Mouse (Mus musculus): ENCODE measurements around the gene Triobp. TPM values are rescaled to one million over a fixed set of nuclear protein-coding genes. Genes with fewer than 3 reads are reported as not detected.
A peak's percentile ranks its signal among the peaks of the same experiment; 100 is the strongest.

Gene Triobp
- polyA plus RNA-seq, 1 experiment: 11.0 TPM

DNA sequence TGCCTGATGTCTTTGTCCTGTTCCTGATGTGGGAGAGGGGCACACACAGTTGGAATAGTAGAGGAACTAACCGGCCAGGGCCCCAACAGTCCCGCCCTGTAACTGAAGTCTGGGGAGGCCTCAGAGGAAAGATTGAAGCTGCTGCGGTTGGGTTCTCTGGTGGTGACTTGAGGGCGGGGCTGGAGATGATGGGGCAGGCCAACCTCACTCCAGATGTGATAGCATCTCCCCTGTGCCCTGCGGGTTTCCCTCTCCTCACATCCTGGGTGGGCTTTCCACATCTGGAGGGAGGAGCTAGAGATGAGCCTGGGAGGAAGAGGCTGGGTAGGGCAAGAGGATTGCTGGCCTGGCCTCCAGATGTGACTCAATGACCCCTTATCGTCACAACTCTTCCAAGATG is 23.9 kb upstream of the Triobp start:
- Histone ChIP-seq H3K4me1 (ENCODE audit: control insufficient read depth, insufficient read depth, low read length) (peaks cover 4% of the 10 kb centered on the region), H3K4me3 (ENCODE audit: insufficient read depth, low read length) (no peak overlapping the region), H3K27ac (ENCODE audit: insufficient read depth, low read length) (no peak overlapping the region)
- TF ChIP-seq CTCF (IDR thresholded peaks at IDR 0.05; ENCODE audit: extremely low read depth, insufficient read depth, low read length) (no peak), POLR2A (IDR thresholded peaks at IDR 0.05; ENCODE audit: extremely low read depth, insufficient read depth, low read length) (no peak)

DNA sequence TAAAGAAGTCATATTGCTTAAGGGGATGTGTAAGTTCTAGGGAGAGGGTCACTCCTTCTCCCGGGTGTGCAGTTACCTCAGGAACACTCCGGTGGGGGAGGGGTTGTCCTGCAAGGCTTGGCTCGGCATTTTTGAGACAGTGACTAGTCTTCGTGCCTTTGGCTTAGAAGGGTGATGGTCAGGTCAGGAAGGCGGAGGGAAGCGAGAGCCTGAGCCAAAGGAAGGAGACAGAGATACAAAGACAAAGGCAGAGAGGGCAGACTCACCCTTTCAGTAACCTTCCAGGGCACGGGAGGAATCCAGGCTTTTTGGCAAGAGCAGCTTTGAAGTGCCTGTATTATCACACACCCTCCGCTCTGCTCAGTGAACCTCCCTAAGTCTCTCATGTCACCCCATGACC is 22.4 kb upstream of the Triobp start:
- H3K4me3 ChIP-seq (ENCODE audit: insufficient read depth, low read length): no peak overlapping the region
- TF ChIP-seq POLR2A (IDR thresholded peaks at IDR 0.05; ENCODE audit: extremely low read depth, insufficient read depth, low read length): no peak
- TF ChIP-seq CTCF (IDR thresholded peaks at IDR 0.05; ENCODE audit: extremely low read depth, insufficient read depth, low read length): no peak
- no peak overlapping the region for H3K27ac ChIP-seq (ENCODE audit: insufficient read depth, low read length)
- H3K4me1 ChIP-seq (ENCODE audit: control insufficient read depth, insufficient read depth, low read length): peaks cover 4% of the 10 kb centered on the region

DNA sequence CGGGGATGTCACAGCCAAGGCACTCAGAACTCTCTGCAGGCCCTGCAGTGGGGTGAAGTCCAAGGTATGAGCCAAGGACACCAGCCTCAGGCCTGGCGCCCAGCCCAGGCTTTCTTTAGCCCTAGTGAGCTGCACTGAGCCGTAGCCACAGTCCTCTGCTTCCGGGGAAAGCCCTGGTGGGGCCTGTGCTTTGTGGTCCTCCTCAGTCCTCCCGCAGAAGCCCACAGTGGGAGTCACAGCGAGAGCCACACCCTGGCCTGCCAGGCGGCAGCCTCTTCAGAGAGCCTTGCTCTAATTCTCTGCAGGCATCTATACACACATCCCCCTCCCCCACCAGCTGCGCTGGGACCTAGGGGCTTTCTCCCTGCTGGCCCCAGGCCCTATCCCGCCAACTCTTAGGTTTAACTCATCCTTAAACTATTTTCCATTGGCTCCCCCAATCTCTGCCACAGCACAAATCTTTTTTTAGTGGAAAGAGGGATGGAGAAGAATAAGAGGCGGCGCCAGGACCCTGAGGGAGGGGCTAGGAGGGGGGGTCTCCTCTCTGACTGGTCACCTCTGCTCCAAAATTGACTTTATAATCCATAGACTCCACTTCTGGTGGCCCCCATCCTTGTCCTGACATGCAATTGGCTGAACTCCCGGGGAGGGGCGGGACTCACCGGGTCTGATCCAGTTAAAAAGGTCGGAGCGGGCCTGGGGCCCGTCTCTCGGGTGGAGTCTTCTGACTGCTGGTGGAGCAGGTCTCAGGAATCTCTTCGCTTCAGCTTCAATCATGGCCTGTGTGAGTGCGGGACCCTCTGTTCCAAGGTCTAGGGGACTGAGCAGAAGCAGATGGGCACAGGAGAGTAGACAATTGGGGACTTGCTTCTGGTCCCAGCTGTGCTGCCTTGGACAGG is 21.3 kb upstream of the Triobp start, which contains the start of gene Lgals1:
TSS of gene Lgals1 (plus strand) at position 705 of the 899 bp plus-strand sequence.
- Histone ChIP-seq H3K4me1 (ENCODE audit: control insufficient read depth, insufficient read depth, low read length) (peaks cover 4% of the 10 kb centered on the region), H3K27ac (ENCODE audit: insufficient read depth, low read length) (0 out of 2 replicates have a peak within 1 kb of the TSS, but pooled peaks have one; percentile 50), H3K4me3 (ENCODE audit: insufficient read depth, low read length) (peak within 1 kb of the TSS; percentile 21; the same call in 1 of the 2 replicates)
- TF ChIP-seq POLR2A (IDR thresholded peaks at IDR 0.05; ENCODE audit: extremely low read depth, insufficient read depth, low read length) (no peak), CTCF (IDR thresholded peaks at IDR 0.05; ENCODE audit: extremely low read depth, insufficient read depth, low read length) (no peak)

DNA sequence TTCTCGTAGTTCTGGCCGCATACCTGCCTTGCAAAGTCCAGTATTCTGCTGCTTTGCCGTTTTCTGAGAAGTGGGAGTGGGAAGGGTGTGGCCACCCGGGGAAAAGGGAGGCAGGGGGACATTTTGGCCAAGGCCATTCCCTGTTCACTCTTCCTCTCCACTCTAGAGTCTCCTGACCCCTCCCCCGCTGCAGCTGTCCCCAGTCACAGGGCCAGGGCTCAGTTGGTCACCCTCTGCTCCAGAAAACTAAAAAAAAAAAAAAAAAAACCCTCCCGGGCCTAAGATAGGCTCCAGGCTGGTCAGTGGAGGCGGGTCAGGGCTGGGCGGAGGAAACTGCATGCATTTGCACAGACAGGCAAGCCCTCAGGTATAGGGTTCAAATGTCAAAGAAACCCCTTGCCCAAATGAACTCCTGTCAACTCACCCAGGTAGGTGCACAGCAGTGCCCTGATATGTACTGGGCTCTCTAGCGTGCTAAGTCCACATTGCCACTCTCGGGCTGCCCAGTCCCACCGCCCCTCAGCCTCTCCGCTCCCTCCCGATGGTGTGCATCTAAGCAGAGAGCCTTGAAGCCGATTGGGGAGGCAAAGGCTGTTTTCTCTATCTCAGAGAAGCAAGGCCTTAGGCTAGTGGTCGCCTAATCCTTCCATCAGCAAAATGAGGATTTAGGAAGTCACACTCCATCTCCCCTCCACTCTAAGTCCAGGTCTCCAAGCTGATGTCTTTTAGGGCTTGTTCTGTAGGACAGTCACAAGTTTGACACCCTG is 20.3 kb upstream of the Triobp start:
- H3K4me1 ChIP-seq (ENCODE audit: control insufficient read depth, insufficient read depth, low read length): peaks cover 4% of the 10 kb centered on the region
- no peak for TF ChIP-seq POLR2A (IDR thresholded peaks at IDR 0.05; ENCODE audit: extremely low read depth, insufficient read depth, low read length)
- TF ChIP-seq CTCF (IDR thresholded peaks at IDR 0.05; ENCODE audit: extremely low read depth, insufficient read depth, low read length): no peak
- H3K27ac ChIP-seq (ENCODE audit: insufficient read depth, low read length): no peak overlapping the region
- peak overlapping the region; percentile 21; the same call in 1 of the 2 replicates for H3K4me3 ChIP-seq (ENCODE audit: insufficient read depth, low read length)

DNA sequence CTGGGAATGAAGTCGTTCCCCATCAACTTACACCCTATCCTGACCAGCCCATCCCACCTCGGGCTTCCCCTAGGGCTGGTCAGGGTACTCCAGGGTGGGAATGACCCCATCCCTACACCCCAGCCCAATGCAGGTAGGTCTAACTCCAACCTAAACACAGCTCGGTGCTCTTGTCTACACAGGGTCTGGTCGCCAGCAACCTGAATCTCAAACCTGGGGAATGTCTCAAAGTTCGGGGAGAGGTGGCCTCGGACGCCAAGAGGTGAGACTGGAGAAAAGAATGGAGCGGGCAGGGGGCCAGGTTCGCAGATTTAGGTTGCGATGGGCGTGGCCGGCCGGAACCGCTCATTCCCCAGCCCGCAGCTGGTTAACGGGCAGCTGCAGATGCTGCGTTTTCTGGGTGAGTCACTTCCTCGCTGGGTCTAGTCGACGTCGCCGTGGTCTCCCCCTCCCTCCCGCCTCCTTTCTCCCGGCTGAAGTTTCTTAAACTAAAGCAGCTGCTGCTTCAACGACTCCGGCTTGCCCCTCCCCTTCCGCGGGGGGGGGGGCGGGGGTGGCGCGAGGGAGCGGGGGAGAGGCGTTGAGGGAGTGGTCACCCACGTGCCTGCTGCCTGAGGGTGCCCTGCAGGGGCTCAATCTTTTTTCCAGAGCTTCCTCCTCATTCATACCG is 19.6 kb upstream of the Triobp start:
- Histone ChIP-seq H3K4me1 (ENCODE audit: control insufficient read depth, insufficient read depth, low read length) (peaks cover 4% of the 10 kb centered on the region), H3K27ac (ENCODE audit: insufficient read depth, low read length) (no peak overlapping the region), H3K4me3 (ENCODE audit: insufficient read depth, low read length) (peak overlapping the region; percentile 21)
- no peak for TF ChIP-seq CTCF (IDR thresholded peaks at IDR 0.05; ENCODE audit: extremely low read depth, insufficient read depth, low read length)
- TF ChIP-seq POLR2A (IDR thresholded peaks at IDR 0.05; ENCODE audit: extremely low read depth, insufficient read depth, low read length): no peak

DNA sequence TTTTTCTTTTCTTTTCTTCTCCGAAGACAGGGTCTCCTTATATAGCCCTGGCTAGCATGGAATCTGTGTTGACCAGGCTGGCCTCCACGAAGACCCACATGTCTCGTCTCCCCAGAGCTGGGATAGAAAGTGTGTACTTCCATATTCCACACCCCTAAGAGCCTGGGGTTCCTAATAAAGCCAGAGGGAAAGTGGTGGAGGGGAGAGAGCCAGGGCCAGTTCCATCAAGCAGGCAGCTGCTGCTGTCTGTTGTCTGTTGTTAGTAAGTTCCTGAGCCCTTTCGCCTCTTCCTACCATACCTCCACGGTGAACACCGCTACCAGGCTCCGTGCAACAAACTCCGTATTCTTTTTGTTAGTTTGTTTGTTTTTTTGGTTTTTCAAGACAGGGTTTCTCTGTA is 19.0 kb upstream of the Triobp start:
- TF ChIP-seq CTCF (IDR thresholded peaks at IDR 0.05; ENCODE audit: extremely low read depth, insufficient read depth, low read length) (no peak), POLR2A (IDR thresholded peaks at IDR 0.05; ENCODE audit: extremely low read depth, insufficient read depth, low read length) (no peak)
- peaks cover 4% of the 10 kb centered on the region for H3K4me1 ChIP-seq (ENCODE audit: control insufficient read depth, insufficient read depth, low read length)
- no peak overlapping the region; the same call in 1 of the 2 replicates for H3K4me3 ChIP-seq (ENCODE audit: insufficient read depth, low read length)
- H3K27ac ChIP-seq (ENCODE audit: insufficient read depth, low read length): no peak overlapping the region

DNA sequence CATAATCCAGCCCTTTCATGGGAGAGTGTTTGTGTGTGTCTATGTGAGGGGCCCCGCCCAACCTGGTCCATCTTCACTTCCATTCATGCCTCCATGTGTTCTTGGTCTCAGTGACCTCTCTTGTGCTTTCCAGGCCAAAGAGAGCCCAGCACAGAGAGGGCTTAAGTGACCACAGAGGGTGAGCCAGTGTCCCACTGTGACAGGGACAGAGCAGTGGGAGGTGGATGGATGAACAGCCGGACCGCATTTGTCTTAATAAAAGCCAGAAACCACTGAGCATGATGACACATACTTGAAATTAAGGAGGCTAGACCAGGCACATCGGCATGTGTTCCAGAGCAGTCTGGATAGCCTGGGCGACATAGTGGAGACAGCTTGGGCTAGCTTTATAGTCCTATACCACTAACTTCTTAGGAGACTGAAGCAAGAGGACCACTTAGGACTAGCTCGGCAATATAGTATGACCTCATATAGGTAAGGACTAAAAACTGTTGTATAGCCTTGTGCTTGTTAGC is 17.3 kb upstream of the Triobp start:
- H3K27ac ChIP-seq (ENCODE audit: insufficient read depth, low read length): no peak overlapping the region
- peaks cover 4% of the 10 kb centered on the region for H3K4me1 ChIP-seq (ENCODE audit: control insufficient read depth, insufficient read depth, low read length)
- no peak overlapping the region for H3K4me3 ChIP-seq (ENCODE audit: insufficient read depth, low read length)
- no peak for TF ChIP-seq CTCF (IDR thresholded peaks at IDR 0.05; ENCODE audit: extremely low read depth, insufficient read depth, low read length)
- TF ChIP-seq POLR2A (IDR thresholded peaks at IDR 0.05; ENCODE audit: extremely low read depth, insufficient read depth, low read length): no peak

DNA sequence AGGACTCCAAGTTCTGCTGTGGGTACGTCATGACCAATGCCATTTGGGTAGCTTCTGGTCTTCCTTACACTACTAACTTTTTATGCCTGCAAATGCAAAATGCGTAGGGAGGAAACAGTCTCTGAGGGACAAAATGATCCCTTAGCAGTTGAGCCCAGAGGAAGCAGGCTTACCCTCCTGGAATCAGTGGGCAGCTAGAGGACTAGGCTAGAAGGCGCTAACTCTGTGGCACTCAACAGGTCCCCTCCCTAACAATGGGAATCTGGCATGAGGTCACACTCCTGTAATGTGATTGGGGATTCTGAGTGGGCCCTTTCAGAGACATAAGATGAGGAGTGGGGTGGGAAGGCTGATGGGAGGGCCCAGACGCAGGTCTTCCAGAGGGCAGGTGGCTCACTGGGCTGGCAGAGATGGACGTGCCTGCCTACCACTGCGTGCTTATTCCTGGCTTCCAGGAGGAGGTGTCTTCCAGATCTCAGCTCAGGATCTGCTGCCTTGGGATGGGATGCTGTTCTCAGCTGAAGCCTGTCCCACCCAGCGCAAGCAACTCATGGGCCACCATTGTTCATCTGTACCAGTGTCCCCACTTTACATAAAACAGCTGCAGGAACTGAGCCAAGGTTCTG is 16.6 kb upstream of the Triobp start:
- Histone ChIP-seq H3K4me3 (ENCODE audit: insufficient read depth, low read length) (no peak overlapping the region), H3K4me1 (ENCODE audit: control insufficient read depth, insufficient read depth, low read length) (peaks cover 5% of the 10 kb centered on the region), H3K27ac (ENCODE audit: insufficient read depth, low read length) (no peak overlapping the region)
- TF ChIP-seq CTCF (IDR thresholded peaks at IDR 0.05; ENCODE audit: extremely low read depth, insufficient read depth, low read length) (no peak), POLR2A (IDR thresholded peaks at IDR 0.05; ENCODE audit: extremely low read depth, insufficient read depth, low read length) (no peak)

All from cortical plate, adult 2 months (tissue).